Mouse (Mus musculus): ENCODE data around the gene Snf8.

Gene Snf8

GRCm38 (mm10) chr11:96028130-96028529 lies 6.6 kb upstream of the Snf8 start:
- DNase-seq = no peak

- DNase-seq = peak; percentile 57
Observed at GRCm38 (mm10) chr11:96030571-96030970, 4.1 kb upstream of the Snf8 start.

DNA sequence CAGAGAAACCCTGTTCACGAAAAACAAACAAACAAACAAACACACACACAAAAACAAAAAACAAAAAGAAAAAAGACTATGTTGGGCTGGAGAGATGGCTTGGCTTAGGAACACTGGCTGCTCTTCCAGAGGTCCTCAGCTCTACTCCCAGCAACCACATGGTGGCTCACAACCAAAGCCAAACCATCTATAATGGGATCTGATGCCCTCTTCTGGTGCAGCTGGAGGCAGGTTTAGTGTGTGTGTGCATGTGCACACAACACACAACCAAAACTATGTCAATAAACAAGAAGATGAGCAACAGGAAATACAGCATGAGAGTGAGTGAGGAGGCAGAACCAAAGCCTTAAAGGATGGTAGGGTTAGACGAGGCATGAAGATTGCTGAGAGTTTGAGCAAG lies 3.0 kb upstream of the Snf8 start:
- DNase-seq = no peak

DNA sequence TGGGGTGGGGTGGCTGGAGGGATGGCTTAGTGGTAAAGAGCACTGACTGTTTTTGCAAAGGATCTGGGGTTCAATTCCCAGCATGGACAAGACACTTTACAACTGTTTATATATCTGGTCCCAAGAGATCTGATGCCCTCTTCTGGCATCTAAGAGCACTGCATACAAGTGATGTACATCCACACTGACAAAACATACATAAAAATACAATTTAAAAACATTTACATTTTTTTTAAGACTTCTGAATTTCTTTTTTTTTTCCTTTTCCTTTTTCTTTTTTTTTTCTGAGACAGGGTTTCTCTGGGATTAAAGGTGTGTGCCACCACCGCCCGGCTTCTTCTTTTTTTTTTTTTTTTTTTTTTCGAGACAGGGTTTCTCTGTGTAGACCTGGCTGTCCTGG lies 1.4 kb upstream of the Snf8 start:
- DNase-seq = no peak

DNA sequence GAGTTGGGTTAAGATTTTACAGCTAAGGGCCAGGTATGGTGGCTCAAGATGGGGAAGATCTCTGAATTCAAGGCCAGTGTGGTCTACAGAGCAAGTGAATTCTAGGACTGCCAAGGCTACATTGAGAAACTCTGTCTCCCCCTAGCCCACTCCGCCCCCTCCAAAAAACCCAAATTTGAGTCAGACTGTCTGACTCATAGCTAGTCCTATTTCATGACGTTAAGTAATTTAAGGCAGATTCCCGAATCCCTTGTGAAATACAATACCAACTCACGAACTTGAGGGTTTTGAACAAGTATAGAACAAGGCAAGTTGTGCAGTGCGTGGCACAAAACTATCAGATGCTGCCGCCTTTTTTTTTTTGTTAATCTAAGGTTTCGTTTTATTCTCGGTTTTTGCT lies 569 bp upstream of the Snf8 start:
- DNase-seq = no peak

DNA sequence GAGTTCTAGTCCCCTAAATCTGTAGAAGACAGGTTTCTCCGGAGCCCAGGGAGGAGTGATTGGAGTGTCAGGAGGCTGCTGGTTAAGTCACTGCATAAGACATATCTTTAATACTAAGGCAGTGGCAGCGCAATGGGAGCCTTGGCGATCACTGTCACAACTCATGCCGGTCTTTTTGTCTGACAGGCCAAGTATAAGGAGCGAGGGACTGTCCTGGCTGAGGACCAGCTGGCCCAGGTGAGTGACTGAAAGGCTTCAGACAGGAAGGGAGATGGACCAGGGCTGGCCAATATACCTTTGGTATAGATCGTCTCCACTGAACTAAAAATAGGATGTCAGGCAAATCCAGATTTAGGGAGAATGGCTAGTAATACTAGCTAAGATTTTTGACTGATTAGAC lies 448 bp downstream of the Snf8 start:
- no peak for DNase-seq

- DNase-seq = no peak
Observed at GRCm38 (mm10) chr11:96037499-96037898, 2.8 kb downstream of the Snf8 start.

- DNase-seq = no peak
Observed at GRCm38 (mm10) chr11:96038560-96038959, 3.9 kb downstream of the Snf8 start.

DNA sequence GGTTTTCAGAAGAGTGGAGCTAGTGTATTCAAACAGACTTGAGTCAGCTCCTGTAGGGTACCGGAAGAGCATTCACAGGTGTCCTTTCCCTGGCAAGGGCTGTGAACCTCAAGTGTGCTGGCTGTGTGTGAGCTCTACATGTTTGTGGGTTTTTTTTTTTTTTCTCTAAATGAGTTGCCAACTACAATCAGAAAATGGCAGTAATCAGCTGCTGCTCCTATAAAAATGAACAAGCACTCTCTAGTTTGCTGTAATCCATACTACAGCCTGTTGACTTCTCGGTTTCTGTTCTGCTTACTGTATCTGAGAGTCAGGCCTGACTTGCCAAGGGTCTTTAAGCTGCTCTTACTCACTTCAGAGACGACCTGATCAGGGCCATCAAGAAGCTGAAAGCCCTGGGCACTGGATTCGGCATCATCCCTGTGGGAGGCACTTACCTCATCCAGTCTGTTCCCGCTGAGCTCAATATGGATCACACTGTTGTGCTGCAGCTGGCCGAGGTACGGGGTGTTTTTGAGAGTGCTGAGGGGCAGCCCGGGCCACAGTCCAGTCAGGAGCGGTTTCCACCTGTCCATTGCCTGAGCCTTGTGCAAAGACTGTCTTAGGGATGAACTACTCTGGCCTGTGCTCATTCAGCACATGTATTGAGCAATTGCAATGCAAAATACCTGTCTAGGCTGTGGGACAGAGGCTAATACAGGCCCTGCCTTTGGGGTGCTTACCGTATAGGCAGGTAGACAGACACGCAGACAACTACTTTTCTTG lies 10.3 kb downstream of the Snf8 start:
- no peak for DNase-seq

DNA sequence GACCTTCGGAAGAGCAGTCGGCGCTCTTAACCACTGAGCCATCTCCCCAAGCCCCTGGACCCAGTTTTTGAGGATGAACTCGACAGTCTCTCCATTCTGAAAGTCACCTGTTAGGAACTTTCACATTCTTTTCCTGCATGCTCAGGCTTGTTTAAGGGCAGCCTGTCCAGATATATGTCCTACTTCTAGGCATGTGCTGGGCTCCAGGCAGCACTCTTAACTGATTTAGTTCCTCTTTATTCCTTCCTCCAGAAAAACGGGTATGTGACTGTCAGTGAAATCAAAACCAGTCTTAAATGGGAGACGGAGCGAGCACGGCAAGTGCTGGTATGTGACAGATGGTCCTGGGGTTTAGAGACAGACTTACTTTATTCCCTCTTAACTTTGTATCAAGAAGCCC lies 11.3 kb downstream of the Snf8 start:
- DNase-seq = no peak

GRCm38 (mm10) chr11:96046793-96047192 lies 12.1 kb downstream of the Snf8 start:
- no peak for DNase-seq

GRCm38 (mm10) chr11:96047469-96048373 lies 13.0 kb downstream of the Snf8 start:
- DNase-seq = no peak

DNA sequence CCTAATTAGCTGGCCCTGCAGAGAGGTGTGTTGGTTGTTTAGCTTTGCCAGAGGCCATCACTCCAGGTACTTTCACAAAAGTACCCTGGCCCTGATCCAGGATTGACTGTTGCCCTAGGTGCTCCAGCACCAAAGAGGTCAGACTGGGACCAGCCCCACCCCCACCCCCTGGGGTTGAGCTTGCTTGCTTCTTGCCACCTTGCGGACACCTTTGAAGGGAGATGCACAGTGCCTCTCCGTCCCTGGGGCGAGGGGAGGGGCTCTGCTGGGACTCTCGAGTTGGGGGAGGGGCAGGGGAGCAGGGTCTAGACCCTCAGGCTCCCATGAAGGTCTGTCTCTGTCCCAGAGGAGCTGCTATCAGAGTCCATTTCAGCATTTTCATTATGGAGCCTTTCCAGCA lies 15.3 kb downstream of the Snf8 start:
- DNase-seq = no peak

DNA sequence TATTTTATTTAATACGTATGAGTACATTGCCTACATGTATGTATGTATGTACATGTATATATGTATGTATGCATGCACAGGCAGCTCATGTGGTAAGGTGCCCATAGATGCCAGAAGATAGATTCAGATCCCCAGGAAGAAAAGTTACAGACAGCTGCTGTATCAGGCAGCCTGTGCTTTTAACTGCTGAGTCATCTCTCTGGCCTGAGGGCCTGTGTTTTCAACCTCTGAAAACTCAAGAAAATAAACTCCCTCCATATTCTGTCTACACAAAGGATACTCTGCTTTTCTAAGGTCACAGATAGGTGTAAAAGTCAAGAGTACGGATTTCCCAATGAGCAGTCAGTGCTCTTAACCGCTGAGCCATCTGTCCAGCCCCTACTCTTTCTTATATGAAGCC lies 16.2 kb downstream of the Snf8 start:
- DNase-seq = no peak

GRCm38 (mm10) chr11:96058309-96058708 lies 23.6 kb downstream of the Snf8 start:
- no peak for DNase-seq

GRCm38 (mm10) chr11:96064521-96065214 lies 30.0 kb downstream of the Snf8 start:
- peak; percentile 51 for DNase-seq

- DNase-seq = peak; percentile 99
Observed at GRCm38 (mm10) chr11:96065215-96065911, 30.7 kb downstream of the Snf8 start, which contains the start of gene Ube2z. Ube2z (minus strand) TSS chr11:96065388.

- no peak for DNase-seq
Observed at GRCm38 (mm10) chr11:96068231-96068630, 33.5 kb downstream of the Snf8 start.

DNA sequence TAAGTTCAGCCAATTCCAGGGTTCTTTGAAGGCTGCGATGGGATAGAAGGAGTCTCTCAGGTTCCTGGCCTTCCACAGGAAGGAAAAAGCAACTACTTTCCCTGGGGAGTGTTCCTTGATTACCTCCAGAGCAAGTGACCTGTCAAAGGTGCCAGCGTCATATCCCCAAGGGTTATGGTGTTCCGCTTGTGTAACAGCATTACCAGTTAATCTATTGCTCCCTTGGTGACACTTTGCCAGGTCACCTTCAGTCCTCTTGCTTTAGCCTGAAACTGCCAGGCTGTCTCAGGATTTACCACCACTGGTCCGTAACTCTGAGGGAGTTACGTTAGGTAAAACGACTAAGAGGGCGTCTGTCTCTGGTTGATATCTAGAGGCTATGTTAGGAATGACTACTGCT lies 35.7 kb downstream of the Snf8 start:
- no peak for DNase-seq

GRCm38 (mm10) chr11:96071013-96071412 lies 36.3 kb downstream of the Snf8 start:
- DNase-seq = no peak

GRCm38 (mm10) chr11:96073295-96073993 lies 38.8 kb downstream of the Snf8 start:
- no peak for DNase-seq
